In genomic region chr16:56435293-56436185, GRCm38 (mm10) we compare ENCODE assay signal across 22 mouse cellular contexts. TPM values are rescaled to one million over a fixed set of nuclear protein-coding genes. Genes with fewer than 3 reads are reported as not detected.
DNase-seq lines count a peak whose midpoint lies in the region; ATAC-seq and TF ChIP-seq lines count a peak whose summit lies in the region.
"Had no signal": no experiment of that assay in that cellular context is flagged by ENCODE, and none has a peak within 500 bp of the region (broad histone marks: within the 10 kb centered on the region; RNA-seq: fewer than 3 reads in every experiment).

No protein-coding gene starts in this region.

- no peaks in the 10 kb centered on the region for H3K4me1 ChIP-seq in hindbrain, postnatal 0 days (ENCODE audit: insufficient read depth, low read length)
- H3K4me1 ChIP-seq in hindbrain, embryonic 16.5 days (ENCODE audit: control insufficient read depth, insufficient read depth, low read depth, low read length), result no peaks in the 10 kb centered on the region
- H3K4me1 ChIP-seq in midbrain, embryonic 14.5 days (ENCODE audit: control insufficient read depth, insufficient read depth, low read length), result no peaks in the 10 kb centered on the region
- H3K4me1 ChIP-seq in midbrain, embryonic 13.5 days (replicated peaks), result no peaks in the 10 kb centered on the region
- H3K4me1 ChIP-seq: embryonic facial prominence, embryonic 12.5 days; embryonic facial prominence, embryonic 15.5 days; hindbrain, embryonic 12.5 days had no signal

- no peak for TF ChIP-seq CTCF in hindbrain, postnatal 0 days (IDR thresholded peaks at IDR 0.05; ENCODE audit: low read depth)
- TF ChIP-seq CTCF in brain, embryonic 14.5 days (IDR thresholded peaks at IDR 0.05; ENCODE audit: borderline replicate concordance, extremely low read depth, insufficient read depth, insufficient read length), result no peak

- WGBS in hindbrain, postnatal 0 days, result 70% methylated on average over 4 of the region's 4 CpGs
- 74% methylated on average over 4 of the region's 4 CpGs for WGBS in hindbrain, embryonic 16.5 days
- 74% methylated on average over 4 of the region's 4 CpGs for WGBS in midbrain, embryonic 14.5 days
- 70% methylated on average over 4 of the region's 4 CpGs for WGBS in midbrain, embryonic 13.5 days

- H3K27me3 ChIP-seq in hindbrain, postnatal 0 days (ENCODE audit: insufficient read depth, low read length), result no peaks in the 10 kb centered on the region
- no peaks in the 10 kb centered on the region for H3K27me3 ChIP-seq in hindbrain, embryonic 16.5 days (replicated peaks; ENCODE audit: control insufficient read depth, insufficient read depth, low read length)
- no peaks in the 10 kb centered on the region for H3K27me3 ChIP-seq in midbrain, embryonic 14.5 days (ENCODE audit: control insufficient read depth, insufficient read depth, low read length)
- H3K27me3 ChIP-seq in midbrain, embryonic 13.5 days, result no peaks in the 10 kb centered on the region
- H3K27me3 ChIP-seq: embryonic facial prominence, embryonic 12.5 days; embryonic facial prominence, embryonic 15.5 days; hindbrain, embryonic 12.5 days had no signal

- H3K4me3 ChIP-seq in hindbrain, postnatal 0 days (ENCODE audit: low read length), result no peak overlapping the region
- no peak overlapping the region for H3K4me3 ChIP-seq in hindbrain, embryonic 16.5 days (ENCODE audit: low read length)
- H3K4me3 ChIP-seq in midbrain, embryonic 14.5 days (replicated peaks; ENCODE audit: low read depth, low read length), result no peak overlapping the region
- H3K4me3 ChIP-seq in midbrain, embryonic 13.5 days (replicated peaks), result no peak overlapping the region
- H3K4me3 ChIP-seq: embryonic facial prominence, embryonic 12.5 days; embryonic facial prominence, embryonic 15.5 days; gastrocnemius, adult 2 months; hindbrain, embryonic 12.5 days had no signal

- H3K9ac ChIP-seq in hindbrain, postnatal 0 days (replicated peaks; ENCODE audit: low read length), result no peak overlapping the region
- no peak overlapping the region for H3K9ac ChIP-seq in hindbrain, embryonic 16.5 days (ENCODE audit: low read depth, low read length)
- H3K9ac ChIP-seq in midbrain, embryonic 14.5 days (replicated peaks; ENCODE audit: low read length), result no peak overlapping the region
- no peak overlapping the region for H3K9ac ChIP-seq in midbrain, embryonic 13.5 days (replicated peaks)
- H3K9ac ChIP-seq: embryonic facial prominence, embryonic 12.5 days; embryonic facial prominence, embryonic 15.5 days; forebrain, postnatal 0 days; hindbrain, embryonic 12.5 days had no signal

- H3K4me2 ChIP-seq in hindbrain, postnatal 0 days (ENCODE audit: low read depth, low read length), result no peak overlapping the region
- no peak overlapping the region for H3K4me2 ChIP-seq in hindbrain, embryonic 16.5 days (ENCODE audit: low read length)
- H3K4me2 ChIP-seq in midbrain, embryonic 14.5 days (ENCODE audit: low read length), result no peak overlapping the region
- H3K4me2 ChIP-seq in midbrain, embryonic 13.5 days (replicated peaks), result no peak overlapping the region
- H3K4me2 ChIP-seq: embryonic facial prominence, embryonic 12.5 days; embryonic facial prominence, embryonic 15.5 days; heart, embryonic 11.5 days; hindbrain, embryonic 12.5 days had no signal

- peak; percentile 68 to 77 for DNase-seq in cerebellum, postnatal 10 days
- no peak for DNase-seq in cerebellum, adult 9-11 months
- peak; percentile 5 for DNase-seq in hindbrain, postnatal 0 days (ENCODE audit: low spot score)
- peak; percentile 2 for DNase-seq in midbrain, embryonic 14.5 days
- DNase-seq in brain, embryonic 14.5 days (ENCODE audit: low read depth), result peak; percentile 9
- DNase-seq: adrenal gland, adult 8-10 months; adrenal gland, postnatal 25 days; cerebellum, adult 2 months; forebrain, postnatal 0 days; gastrocnemius, adult 2 months; gastrocnemius, postnatal 14 days; heart, adult 11 months had no signal

- no peak for TF ChIP-seq POLR2A in brain, embryonic 14.5 days (IDR thresholded peaks at IDR 0.05; ENCODE audit: borderline replicate concordance, extremely low read depth, insufficient read depth, insufficient read length, poor library complexity, severe bottlenecking)

- no peak overlapping the region for H3K27ac ChIP-seq in hindbrain, postnatal 0 days
- H3K27ac ChIP-seq in hindbrain, embryonic 16.5 days (ENCODE audit: low read depth, low read length), result no peak overlapping the region
- H3K27ac ChIP-seq in midbrain, embryonic 14.5 days (replicated peaks; ENCODE audit: low read depth, low read length), result no peak overlapping the region
- H3K27ac ChIP-seq in midbrain, embryonic 13.5 days, result no peak overlapping the region
- H3K27ac ChIP-seq: embryonic facial prominence, embryonic 12.5 days; embryonic facial prominence, embryonic 15.5 days; gastrocnemius, adult 2 months; hindbrain, embryonic 12.5 days had no signal

- ATAC-seq in hindbrain, postnatal 0 days, result 0 out of 2 replicates have a peak, but pooled peaks have one; percentile 43
- no peak for ATAC-seq in hindbrain, embryonic 16.5 days
- no peak; the same call in 1 of the 2 replicates for ATAC-seq in midbrain, embryonic 14.5 days (ENCODE audit: low FRiP score, low TSS enrichment)
- ATAC-seq in midbrain, embryonic 13.5 days, result no peak
- ATAC-seq: activated CD4-positive, CD25-positive, alpha-beta regulatory T cell, adult 4 months; forebrain, embryonic 14.5 days; forebrain, postnatal 0 days had no signal

- no peaks in the 10 kb centered on the region for H3K9me3 ChIP-seq in hindbrain, postnatal 0 days (ENCODE audit: low read length)
- H3K9me3 ChIP-seq in hindbrain, embryonic 16.5 days (ENCODE audit: control insufficient read depth, low read length), result no peaks in the 10 kb centered on the region
- no peaks in the 10 kb centered on the region for H3K9me3 ChIP-seq in midbrain, embryonic 14.5 days (ENCODE audit: control insufficient read depth, low read length)
- no peaks in the 10 kb centered on the region for H3K9me3 ChIP-seq in midbrain, embryonic 13.5 days
- H3K9me3 ChIP-seq: embryonic facial prominence, embryonic 12.5 days; embryonic facial prominence, embryonic 15.5 days; hindbrain, embryonic 12.5 days had no signal

- H3K36me3 ChIP-seq in hindbrain, postnatal 0 days (ENCODE audit: insufficient read depth, low read length), result no peaks in the 10 kb centered on the region
- no peaks in the 10 kb centered on the region for H3K36me3 ChIP-seq in hindbrain, embryonic 16.5 days (ENCODE audit: control insufficient read depth, insufficient read depth, low read length)
- H3K36me3 ChIP-seq in midbrain, embryonic 14.5 days (ENCODE audit: control insufficient read depth, insufficient read depth, low read length), result no peaks in the 10 kb centered on the region
- H3K36me3 ChIP-seq in midbrain, embryonic 13.5 days, result no peaks in the 10 kb centered on the region
- H3K36me3 ChIP-seq: embryonic facial prominence, embryonic 12.5 days; embryonic facial prominence, embryonic 15.5 days; hindbrain, embryonic 12.5 days had no signal

RNA-seq across cellular contexts. Expression of gene Abi3bp, which starts 42.1 kb away (rescaled TPM):
- total RNA-seq in hindbrain, postnatal 0 days (2014; rRNA removed), result 0.16 and 0.25 TPM in 2 replicates
- polyA plus RNA-seq in hindbrain, postnatal 0 days (2015; fragmentation: Nextera tagmentation; extraction: Ambion mirVana), result 1.00 and 1.0 TPM in 2 replicates
- polyA plus RNA-seq in hindbrain, embryonic 16.5 days (2015; fragmentation: Nextera tagmentation; extraction: Ambion mirVana), result 0.63 and 1.2 TPM in 2 replicates
- 0.42 and 0.43 TPM in 2 replicates for polyA plus RNA-seq in midbrain, embryonic 14.5 days (2014; fragmentation: Nextera tagmentation; extraction: Ambion mirVana)
- polyA plus RNA-seq in midbrain, embryonic 13.5 days (2015; fragmentation: Nextera tagmentation; extraction: Ambion mirVana), result 0.30 and 0.36 TPM in 2 replicates
- polyA plus RNA-seq in brain, embryonic 14.5 days (2012; rRNA removed), result 0.42 and 0.57 TPM in 2 replicates
- total RNA-seq: common myeloid progenitor, adult 5-6 weeks; hematopoietic stem cell, adult 5-6 weeks had no signal
